Mouse (Mus musculus): ENCODE measurements around the gene Saal1.
"Not testable (repeated sequence)": the region's sequence is repeated elsewhere in the genome, so short reads cannot be mapped to it uniquely, and the experiment has no call there.

The Saal1 gene

DNA sequence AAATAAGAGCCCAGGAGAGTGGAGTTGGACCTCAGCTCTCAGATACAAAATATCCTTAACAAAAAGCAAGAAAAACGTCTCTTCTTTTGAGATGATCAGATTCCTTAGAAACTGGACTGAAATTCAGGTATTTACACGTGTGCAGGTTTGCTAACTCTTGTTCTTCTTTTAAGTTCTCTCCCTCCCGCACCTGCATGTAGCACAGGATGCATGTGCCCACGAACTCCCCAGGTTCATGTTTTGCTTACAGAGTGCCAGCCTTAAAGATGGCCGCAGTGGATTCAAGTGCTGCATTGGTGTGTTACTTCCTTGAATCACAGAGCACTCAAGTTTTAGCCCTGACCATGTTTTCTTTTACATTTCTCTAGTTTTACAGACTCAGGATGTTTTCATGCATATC is 23.7 kb downstream of the Saal1 start:
- DNase-seq (ENCODE audit: low spot score), result no peak

GRCm38 (mm10) chr7:46680732-46681131 is 29.7 kb downstream of the Saal1 start:
- no peak for DNase-seq (ENCODE audit: low spot score)

- not testable (repeated sequence) for DNase-seq (ENCODE audit: low spot score)
These were observed 31.4 kb downstream of the Saal1 start for GRCm38 (mm10) chr7:46679044-46679443.

DNA sequence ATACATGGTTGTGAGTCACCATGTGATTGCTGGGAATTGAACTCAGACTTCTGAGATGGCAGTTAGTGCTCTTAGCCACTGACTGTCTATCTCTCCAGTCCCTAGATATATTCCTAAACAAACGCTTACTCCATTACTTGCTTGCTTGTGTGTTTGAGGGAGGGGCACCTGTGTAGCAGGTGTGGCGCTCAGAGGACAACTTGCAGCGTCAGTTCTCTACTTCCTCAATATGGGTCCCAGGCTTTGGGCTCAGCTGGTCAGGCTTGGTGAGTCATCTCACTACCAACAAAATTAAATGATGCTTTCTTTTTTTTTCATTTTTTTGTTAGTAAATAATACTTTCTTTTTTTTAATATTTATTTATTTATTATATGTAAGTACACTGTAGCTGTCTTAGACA is 32.1 kb downstream of the Saal1 start:
- no peak for DNase-seq (ENCODE audit: low spot score)

- DNase-seq (ENCODE audit: low spot score), result no peak
These were observed 33.6 kb downstream of the Saal1 start for GRCm38 (mm10) chr7:46676808-46677360.

DNA sequence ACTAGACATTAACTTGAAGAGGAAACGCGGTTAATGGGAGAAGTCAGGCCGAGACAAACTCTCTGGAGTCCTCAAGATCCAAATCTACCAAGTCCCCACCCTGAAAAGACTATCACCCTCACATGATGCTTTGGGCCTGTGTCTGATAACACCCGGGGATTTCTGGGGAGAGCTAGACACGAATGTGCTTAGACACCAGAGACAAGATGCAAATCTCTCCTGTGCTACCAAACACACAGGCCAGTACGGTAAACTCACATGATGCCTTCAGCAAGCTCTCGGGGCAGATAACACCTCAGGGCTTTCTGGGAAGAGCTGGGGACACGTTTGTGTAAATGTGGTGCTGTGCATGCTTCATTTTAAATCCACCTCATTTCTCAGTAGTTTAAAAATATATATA is 34.6 kb downstream of the Saal1 start:
- no peak for DNase-seq (ENCODE audit: low spot score)

DNA sequence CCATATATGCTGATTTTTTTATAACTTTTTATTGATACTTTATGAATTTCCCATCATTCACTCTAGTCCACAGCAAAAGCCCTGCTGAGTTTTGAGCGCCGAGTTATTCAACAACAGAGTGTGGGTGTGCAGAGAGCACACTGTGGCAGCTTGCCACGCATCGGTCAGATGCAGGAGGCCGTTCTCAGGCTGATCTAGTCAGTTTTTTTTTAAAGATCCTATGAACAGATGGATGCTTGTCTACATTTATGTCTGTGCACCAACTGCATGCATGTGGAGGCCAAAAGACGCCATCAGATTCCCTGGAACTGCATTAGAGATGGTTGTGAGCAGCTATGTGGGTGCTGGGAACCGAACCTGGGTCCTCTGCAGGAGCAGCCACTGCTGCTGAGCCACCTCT is 35.4 kb downstream of the Saal1 start:
- DNase-seq (ENCODE audit: low spot score), result no peak

GRCm38 (mm10) chr7:46672160-46672672 is 38.3 kb downstream of the Saal1 start, which contains the start of gene Tph1:
Gene Tph1, minus strand, starts transcription at chr7:46672537.
- no peak for DNase-seq (ENCODE audit: low spot score)

- no peak for DNase-seq (ENCODE audit: low spot score)
These were observed 43.2 kb downstream of the Saal1 start for GRCm38 (mm10) chr7:46667256-46667655.

- DNase-seq (ENCODE audit: low spot score), result peak; percentile 16
These were observed 45.2 kb downstream of the Saal1 start for GRCm38 (mm10) chr7:46665236-46665635.

DNA sequence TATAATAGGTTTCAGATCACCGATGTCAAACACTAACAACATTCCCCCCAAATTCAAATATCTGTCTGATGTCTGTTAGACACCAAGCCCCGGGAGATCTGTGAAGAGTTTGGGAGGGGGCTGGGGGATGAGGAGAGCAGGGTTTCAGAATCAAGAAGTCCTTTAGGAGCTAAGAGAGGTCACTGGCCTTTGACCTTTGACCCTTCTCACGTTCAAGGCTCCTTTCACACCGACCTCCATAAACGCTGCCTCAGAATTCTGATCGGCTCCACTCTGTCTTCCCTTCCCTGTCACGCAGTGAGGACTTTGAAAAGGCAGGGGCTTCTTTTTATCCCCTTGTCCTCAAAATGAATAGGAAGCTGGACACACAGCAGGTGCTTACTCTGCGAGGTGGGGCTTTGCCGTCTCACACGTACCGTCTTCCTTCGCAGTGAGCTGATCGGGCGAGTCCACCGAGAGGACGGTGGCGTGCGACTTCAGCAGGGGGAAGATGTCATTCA is 48.8 kb downstream of the Saal1 start:
- DNase-seq (ENCODE audit: low spot score), result no peak

DNA sequence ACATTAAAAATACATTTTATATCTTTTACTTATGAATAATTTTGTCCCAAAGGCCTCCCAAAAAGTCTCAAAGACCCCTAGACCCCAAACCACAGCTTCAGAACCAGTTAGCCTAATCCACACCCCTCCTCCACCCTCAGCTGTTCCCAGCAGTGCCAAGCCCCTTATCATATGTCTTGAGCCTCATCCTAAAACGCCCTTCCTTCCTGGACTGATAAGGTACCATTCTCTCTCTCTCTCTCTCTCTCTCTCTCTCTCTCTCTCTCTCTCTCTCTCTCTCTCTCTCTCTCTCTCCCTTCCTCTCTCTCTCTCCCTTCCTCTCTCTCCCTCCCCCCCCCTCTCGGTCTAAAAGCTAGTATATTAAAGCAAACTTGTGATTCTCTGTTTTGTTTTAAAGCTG is 58.2 kb downstream of the Saal1 start:
- no peak for DNase-seq (ENCODE audit: low spot score)

DNA sequence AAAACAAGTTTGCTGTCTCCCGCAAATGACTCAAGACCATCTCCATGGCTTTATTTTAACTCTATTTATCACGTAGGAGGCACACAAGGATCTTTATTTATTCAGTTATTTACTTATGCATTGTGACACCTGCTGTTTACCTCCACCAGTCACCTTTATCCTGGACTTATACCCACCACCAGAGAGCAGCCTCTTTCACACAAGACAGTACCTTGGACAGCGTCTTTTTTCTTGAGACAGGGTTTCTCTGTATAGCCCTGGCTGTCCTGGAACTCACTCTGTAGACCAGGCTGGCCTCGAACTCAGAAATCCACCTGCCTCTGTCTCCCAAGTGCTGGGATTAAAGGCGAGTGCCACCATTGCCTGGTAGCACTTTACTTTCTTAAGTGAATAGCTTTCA is 60.2 kb downstream of the Saal1 start:
- not testable (repeated sequence) for DNase-seq (ENCODE audit: low spot score)

GRCm38 (mm10) chr7:46648431-46649140 is 61.9 kb downstream of the Saal1 start:
- no peak for DNase-seq (ENCODE audit: low spot score)

DNA sequence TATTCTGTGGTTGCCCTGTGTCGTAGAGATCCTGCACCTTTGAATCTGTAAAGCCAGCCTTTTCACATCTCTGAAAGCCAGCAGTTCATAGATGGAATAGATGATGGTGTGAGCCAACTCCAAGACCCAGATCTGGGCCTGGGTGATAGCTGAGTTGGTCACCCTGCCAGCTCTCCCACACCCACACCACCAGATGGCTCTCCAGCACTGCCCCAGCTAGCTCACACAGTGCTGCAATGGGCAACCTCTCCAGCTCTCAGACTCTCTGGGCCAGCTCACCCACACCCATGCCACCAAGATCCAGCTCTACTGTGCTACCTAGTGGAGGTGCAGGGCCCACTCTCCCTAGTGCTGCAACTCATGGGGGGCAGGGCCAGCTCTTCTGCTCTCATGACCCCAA is 67.3 kb downstream of the Saal1 start:
- DNase-seq (ENCODE audit: low spot score), result no peak

- DNase-seq (ENCODE audit: low spot score), result no peak
These were observed 70.4 kb downstream of the Saal1 start for GRCm38 (mm10) chr7:46640062-46640461.

- DNase-seq (ENCODE audit: low spot score), result peak; percentile 92
These were observed 70.8 kb downstream of the Saal1 start, which contains the start of gene Sergef for GRCm38 (mm10) chr7:46639692-46640031. Gene Sergef, minus strand, starts transcription at chr7:46639807.

- no peak for DNase-seq (ENCODE audit: low spot score)
These were observed 71.4 kb downstream of the Saal1 start for GRCm38 (mm10) chr7:46638889-46639691.
